Mouse (Mus musculus): ENCODE measurements at regions not wholly inside any gene's neighbourhood (a gene's known extent, or its start where the extent isn't known, plus 50 kb on each side); places are given as distances from the start of the nearest gene placed in this dataset.

GRCm38 (mm10) chr1:92286013-92286965, 90.8 kb upstream of the Hdac4 start:
- TF ChIP-seq CTCF (IDR thresholded peaks at IDR 0.05) = no peak
- no peak for TF ChIP-seq EP300 (IDR thresholded peaks at IDR 0.05)

Measured in lung, postnatal 0 days (tissue).